Mouse (Mus musculus) C2C12 (cell line): ENCODE measurements at regions not wholly inside any gene's neighbourhood (a gene's known extent, or its start where the extent isn't known, plus 50 kb on each side); places are given as distances from the start of the nearest gene placed in this dataset.

Experiments
- H3K27me3 ChIP-seq: one replicate; pipeline ENCODE4 v1.6.1; 2011; ENCODE audit not compliant: control insufficient read depth, insufficient read depth, insufficient read length
- H3K36me3 ChIP-seq: one replicate; pipeline ENCODE4 v1.6.1; 2011; ENCODE audit not compliant: control insufficient read depth, insufficient read depth
- H3K4me3 ChIP-seq: one replicate; pipeline ENCODE4 v1.5.1; 2011; ENCODE audit warnings: mild to moderate bottlenecking, control low read depth; ENCODE audit not compliant: poor library complexity, insufficient read depth, severe bottlenecking
- H3K79me2 ChIP-seq: one replicate; pipeline ENCODE4 v1.6.1; 2011; ENCODE audit not compliant: control insufficient read depth, insufficient read depth
- H3K79me3 ChIP-seq: one replicate; pipeline ENCODE4 v1.6.1; 2011; ENCODE audit warnings: low read depth, control low read depth
- H3ac ChIP-seq: one replicate; pipeline ENCODE3; 2011; ENCODE audit warnings: low read depth; ENCODE audit not compliant: control insufficient read depth, insufficient read length
- CEBPB ChIP-seq: IDR thresholded peaks from one replicate; pipeline ENCODE4 v1.6.1; 2011; ENCODE audit warnings: low read depth, mild to moderate bottlenecking, control low read depth, moderate library complexity
- CTCF ChIP-seq: IDR thresholded peaks from one replicate; pipeline ENCODE4 v1.5.1; 2011; ENCODE audit not compliant: control insufficient read depth, insufficient read depth, insufficient read length
- FOSL1 ChIP-seq: IDR thresholded peaks from one replicate; pipeline ENCODE4 v1.8.0; 2011; ENCODE audit warnings: mild to moderate bottlenecking, low read length; ENCODE audit not compliant: poor library complexity, insufficient read depth, severe bottlenecking
- MAX ChIP-seq: IDR thresholded peaks from one replicate; pipeline ENCODE4 v1.6.1; 2011; ENCODE audit warnings: mild to moderate bottlenecking, control low read depth
- MYOD1 ChIP-seq: IDR thresholded peaks from one replicate; pipeline ENCODE4 v1.6.1; 2011; ENCODE audit warnings: low read depth; ENCODE audit not compliant: control insufficient read depth, insufficient read length
- MYOG ChIP-seq: IDR thresholded peaks from one replicate; pipeline ENCODE4 v1.6.1; 2011; ENCODE audit not compliant: control insufficient read depth, insufficient read length; ENCODE audit errors: extremely low read depth
- USF1 ChIP-seq: IDR thresholded peaks from one replicate; pipeline ENCODE4 v1.6.1; 2011; ENCODE audit warnings: low read depth, mild to moderate bottlenecking, control low read depth, moderate library complexity

DNA sequence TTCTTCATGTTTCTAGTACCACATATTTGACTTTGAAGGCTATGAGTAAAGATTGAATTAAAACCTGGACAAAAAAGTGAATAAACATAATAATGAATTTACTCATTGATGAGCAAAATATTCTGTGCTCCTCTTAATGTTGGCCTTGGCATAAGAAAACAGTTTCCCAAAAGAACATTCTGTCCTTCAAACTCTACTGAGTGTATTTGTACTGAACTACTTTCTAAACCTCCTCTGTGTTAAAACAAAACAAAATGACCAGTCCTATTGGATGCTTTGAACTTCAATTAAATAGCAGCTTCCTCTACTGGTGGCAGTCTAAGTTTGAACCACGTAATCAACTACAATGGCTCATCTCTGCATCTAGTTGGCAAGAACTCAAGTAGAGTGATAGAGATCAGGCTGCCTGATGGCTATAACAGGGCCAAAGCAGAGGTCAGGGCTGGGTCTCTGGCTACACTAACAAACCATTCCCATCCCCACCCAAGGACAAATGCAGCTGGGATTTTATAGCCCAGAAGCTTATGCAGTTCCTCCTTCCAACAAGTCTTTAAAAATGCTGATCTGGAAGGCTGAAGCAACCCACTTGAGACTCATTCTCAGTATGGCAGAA is 232.3 kb upstream of the Gm10295 start:
- Histone ChIP-seq H3K79me2 (no peaks in the 10 kb centered on the region), H3K27me3 (no peaks in the 10 kb centered on the region), H3K4me3 (no peak overlapping the region), H3K79me3 (no peaks in the 10 kb centered on the region), H3K36me3 (no peaks in the 10 kb centered on the region), H3ac (no peak overlapping the region)
- no peak for TF ChIP-seq MYOD1
- TF ChIP-seq CTCF: no peak

DNA sequence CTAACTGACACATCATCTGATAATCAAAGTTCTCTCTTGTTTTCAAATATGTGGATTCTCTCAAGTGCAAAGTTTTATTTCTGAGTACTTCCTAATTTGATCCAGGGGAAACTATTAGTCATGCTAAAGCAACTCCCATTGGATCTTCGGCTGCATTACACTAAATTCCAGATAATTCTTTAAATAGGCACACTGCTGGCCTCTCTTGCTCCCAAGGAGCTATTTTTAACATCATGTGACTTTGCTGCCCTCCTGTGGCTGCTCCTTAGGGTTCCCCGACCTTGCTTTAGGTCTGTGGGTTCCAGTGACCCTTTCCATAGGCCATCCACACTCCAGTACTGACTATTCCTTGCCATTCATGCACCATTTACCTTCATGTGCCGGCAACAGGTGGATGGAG is 230.5 kb upstream of the Gm10295 start:
- Histone ChIP-seq H3ac (no peak overlapping the region), H3K27me3 (no peaks in the 10 kb centered on the region), H3K4me3 (no peak overlapping the region), H3K36me3 (no peaks in the 10 kb centered on the region), H3K79me3 (no peaks in the 10 kb centered on the region), H3K79me2 (no peaks in the 10 kb centered on the region)
- TF ChIP-seq CTCF (no peak), MAX (no peak), USF1 (no peak), FOSL1 (no peak)

DNA sequence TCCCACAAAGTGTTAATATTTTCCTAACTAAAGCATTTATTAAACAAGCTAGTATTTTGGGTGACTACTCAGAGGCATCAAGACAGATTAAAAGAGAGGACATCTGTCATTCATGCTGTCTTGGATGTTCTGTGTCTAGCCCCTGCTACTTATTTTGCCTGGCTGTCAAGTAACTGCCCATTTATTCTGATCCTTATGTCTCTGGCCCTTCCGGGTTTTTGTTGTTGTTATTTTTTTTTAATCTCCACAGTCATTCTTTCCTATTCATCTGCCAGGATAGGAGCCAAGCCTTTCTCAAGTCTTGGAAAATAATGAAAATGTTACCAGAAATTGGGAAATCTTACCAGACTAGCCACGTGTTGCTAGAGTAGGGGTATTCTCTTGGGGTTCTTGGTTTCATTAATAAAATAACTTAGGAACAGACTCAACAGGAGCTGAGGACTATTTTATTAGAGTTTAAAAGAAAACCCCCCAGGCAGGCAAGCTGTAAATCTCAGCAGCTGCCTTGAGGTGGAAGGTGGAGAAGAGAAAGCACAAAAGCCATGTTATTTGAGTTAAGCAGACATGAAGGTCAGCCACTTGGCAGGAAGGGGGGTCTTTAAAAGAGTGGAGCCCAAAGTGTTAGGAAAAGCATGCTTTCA is 209.1 kb upstream of the Gm10295 start:
- TF ChIP-seq MYOG (no peak), CEBPB (no peak), USF1 (no peak), CTCF (no peak), MAX (no peak), FOSL1 (no peak), MYOD1 (no peak)
- Histone ChIP-seq H3ac (no peak overlapping the region), H3K79me3 (no peaks in the 10 kb centered on the region), H3K79me2 (no peaks in the 10 kb centered on the region), H3K27me3 (no peaks in the 10 kb centered on the region), H3K4me3 (no peak overlapping the region), H3K36me3 (no peaks in the 10 kb centered on the region)

DNA sequence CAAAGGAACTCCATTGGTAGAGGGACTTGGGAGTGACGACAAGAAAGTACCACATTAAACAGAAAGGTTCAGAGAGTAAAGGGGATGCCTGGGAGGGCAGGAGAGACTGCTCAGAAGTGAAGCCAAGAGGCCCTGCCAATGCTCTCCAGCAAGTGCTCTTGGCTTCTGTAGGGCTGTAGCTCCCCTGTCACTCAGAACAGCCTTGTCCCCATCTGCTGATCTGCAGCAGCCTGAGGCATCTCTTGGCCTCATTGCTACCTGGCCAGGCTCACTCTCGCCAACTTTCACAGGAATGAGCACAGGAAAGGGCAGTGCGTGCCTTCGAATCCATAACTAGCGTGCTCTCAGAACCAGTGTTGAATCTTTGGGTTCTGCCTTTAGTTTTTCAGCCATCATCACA is 205.2 kb upstream of the Gm10295 start:
- H3K79me2 ChIP-seq: no peaks in the 10 kb centered on the region
- no peak for TF ChIP-seq CTCF
- TF ChIP-seq MYOG: no peak
- TF ChIP-seq MAX: no peak
- TF ChIP-seq FOSL1: no peak
- no peak for TF ChIP-seq USF1
- no peak for TF ChIP-seq CEBPB
- no peak for TF ChIP-seq MYOD1
- H3K27me3 ChIP-seq: no peaks in the 10 kb centered on the region
- H3K36me3 ChIP-seq: no peaks in the 10 kb centered on the region
- H3K4me3 ChIP-seq: no peak overlapping the region
- H3ac ChIP-seq: no peak overlapping the region
- no peaks in the 10 kb centered on the region for H3K79me3 ChIP-seq

DNA sequence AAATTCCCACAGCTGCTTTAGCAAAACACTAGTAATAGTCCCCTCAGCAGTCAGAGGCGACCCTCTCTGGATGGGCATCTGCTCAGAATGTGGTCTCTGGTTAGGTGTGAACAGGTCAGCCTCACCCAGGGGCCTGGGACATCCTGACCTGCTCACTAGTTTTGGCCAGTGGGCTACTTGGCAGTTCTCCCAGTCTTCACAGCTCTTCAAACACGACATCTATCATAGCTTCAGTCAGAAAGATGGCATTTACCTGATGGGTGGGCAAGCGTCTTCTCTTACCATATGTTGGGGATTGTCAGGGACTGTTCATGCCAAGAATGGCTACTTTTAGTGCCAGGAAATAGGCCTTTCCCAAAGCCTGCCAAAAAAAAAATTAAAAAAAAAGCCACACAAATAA is 204.2 kb upstream of the Gm10295 start:
- Histone ChIP-seq H3K36me3 (no peaks in the 10 kb centered on the region), H3K79me2 (no peaks in the 10 kb centered on the region), H3K79me3 (no peaks in the 10 kb centered on the region), H3K27me3 (no peaks in the 10 kb centered on the region), H3ac (no peak overlapping the region), H3K4me3 (no peak overlapping the region)
- TF ChIP-seq FOSL1 (no peak), CEBPB (no peak), USF1 (no peak), MAX (no peak), CTCF (no peak), MYOD1 (no peak), MYOG (no peak)

DNA sequence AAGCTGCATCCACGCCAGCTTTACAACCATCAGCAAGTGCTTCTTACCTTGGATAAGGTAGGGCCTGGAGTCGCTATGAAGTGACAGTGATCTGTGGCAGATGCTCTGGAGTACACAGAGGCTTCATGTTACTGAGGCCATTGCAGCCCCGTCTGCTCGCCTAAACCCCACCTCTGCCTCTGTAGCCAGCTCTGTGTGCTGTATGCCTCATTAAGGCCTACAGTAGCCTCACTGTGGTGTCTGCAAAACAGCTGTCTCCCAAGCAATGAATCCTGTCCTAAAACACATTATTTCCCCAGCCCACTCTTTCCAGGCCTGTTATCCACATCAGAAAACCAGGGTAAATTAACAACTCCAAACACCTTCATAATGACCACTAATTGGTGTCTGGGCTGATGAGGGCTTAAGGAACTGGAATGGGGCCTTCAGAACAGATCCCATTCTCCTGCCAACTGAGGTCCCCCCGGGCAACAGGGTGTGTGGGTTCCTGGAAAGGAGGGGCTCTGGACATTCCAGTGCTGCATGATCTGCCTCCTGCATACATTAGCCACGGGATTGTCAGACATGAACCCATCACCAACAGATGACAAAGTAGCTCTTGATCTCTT is 195.4 kb upstream of the Gm10295 start:
- TF ChIP-seq MYOD1: no peak
- no peaks in the 10 kb centered on the region for H3K36me3 ChIP-seq
- no peaks in the 10 kb centered on the region for H3K27me3 ChIP-seq
- H3K4me3 ChIP-seq: no peak overlapping the region
- no peak overlapping the region for H3ac ChIP-seq
- H3K79me3 ChIP-seq: no peaks in the 10 kb centered on the region
- no peaks in the 10 kb centered on the region for H3K79me2 ChIP-seq
